Mouse (Mus musculus): Measurements from ENCODE around the gene Vmn2r74. TPM values are rescaled to one million over a fixed set of nuclear protein-coding genes. Genes with fewer than 3 reads are reported as not detected.

Vmn2r74 gene
- not detected in 2 replicates for polyA plus RNA-seq (2016; fragmentation: Nextera tagmentation; extraction: Ambion mirVana)

- H3K9me3 ChIP-seq = no peaks in the 10 kb centered on the region
- H3K27me3 ChIP-seq (ENCODE audit: insufficient read depth, poor library complexity, severe bottlenecking) = no peaks in the 10 kb centered on the region
- H3K4me1 ChIP-seq (replicated peaks) = no peaks in the 10 kb centered on the region
- no peaks in the 10 kb centered on the region for H3K36me3 ChIP-seq
- no peak within 1 kb of the TSS for H3K27ac ChIP-seq
- H3K4me3 ChIP-seq = no peak within 1 kb of the TSS
- DNase-seq (ENCODE audit: low spot score) = no peak
These were observed at the start of gene Vmn2r74 for GRCm38 (mm10) chr7:85961529-85961928. Gene Vmn2r74, minus strand, starts transcription at chr7:85961629.

DNA sequence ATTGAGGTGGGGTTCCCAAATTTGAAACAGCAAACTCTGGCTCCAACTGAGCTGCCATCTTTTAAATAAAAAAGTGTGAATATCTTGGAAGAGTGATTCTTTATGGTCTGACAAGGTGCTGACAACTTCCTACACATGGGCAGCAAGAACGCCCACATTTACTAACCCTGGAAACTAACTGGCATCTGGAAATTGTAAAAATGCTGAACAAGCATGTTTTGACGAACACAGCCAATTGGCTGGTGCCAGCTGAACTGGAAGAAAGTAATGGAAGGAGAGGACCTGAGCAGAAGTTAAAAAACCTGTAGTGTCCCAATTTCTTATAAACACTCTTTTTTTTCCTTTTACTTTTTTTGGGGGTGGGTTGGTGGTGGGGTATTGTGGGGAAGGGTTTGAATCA, 46.1 kb upstream of the Vmn2r74 start:
- 85% methylated on average over 2 of the region's 2 CpGs for WGBS
- H3K36me3 ChIP-seq = no peaks in the 10 kb centered on the region
- H3K9me3 ChIP-seq = peaks cover 52% of the 10 kb centered on the region
- H3K4me1 ChIP-seq (replicated peaks) = no peaks in the 10 kb centered on the region
- no peak overlapping the region for H3K27ac ChIP-seq
- no peaks in the 10 kb centered on the region for H3K27me3 ChIP-seq (ENCODE audit: insufficient read depth, poor library complexity, severe bottlenecking)
- no peak for DNase-seq (ENCODE audit: low spot score)
- no peak overlapping the region for H3K4me3 ChIP-seq

Other genes starting within 250 kb of the Vmn2r74 start
- not detected in 2 replicates for gene Vmn2r72, start 206.5 kb downstream of the Vmn2r74 start, polyA plus RNA-seq (2016; fragmentation: Nextera tagmentation; extraction: Ambion mirVana)
- gene Vmn2r73, start 85.4 kb downstream of the Vmn2r74 start, polyA plus RNA-seq (2016; fragmentation: Nextera tagmentation; extraction: Ambion mirVana) = not detected in 2 replicates
- not detected in 2 replicates for gene Vmn2r75, start 210.1 kb upstream of the Vmn2r74 start, polyA plus RNA-seq (2016; fragmentation: Nextera tagmentation; extraction: Ambion mirVana)

Measured in hindbrain, embryonic 10.5 days (tissue).